Mouse (Mus musculus) lung, embryonic 16.5 days (tissue): Measurements from ENCODE around the gene Pramef8. TPM values are rescaled to one million over a fixed set of nuclear protein-coding genes. Genes with fewer than 3 reads are reported as not detected.

Source experiments
- ATAC-seq: fragments of 200-750 bp; cut with Nextera tagmentation; 2 replicates; pipeline ENCODE4 v1.8.0; 2017; ENCODE audit warnings: low read depth, mild to moderate bottlenecking, moderate library complexity
- H3K27ac ChIP-seq: fragments of 300-500 bp; sonication (generic); 2 replicates; pipeline ENCODE4 v1.5.1; 2014; ENCODE audit warnings: mild to moderate bottlenecking, control low read depth, low read length
- H3K27me3 ChIP-seq: fragments of 300-500 bp; sonication (generic); 2 replicates; pipeline ENCODE4 v1.6.1; 2014; ENCODE audit warnings: low read depth, low read length, mixed read lengths; ENCODE audit not compliant: control insufficient read depth, insufficient read depth
- H3K36me3 ChIP-seq: fragments of 300-500 bp; sonication (generic); 2 replicates; pipeline ENCODE4 v1.6.1; 2014; ENCODE audit warnings: low read length; ENCODE audit not compliant: control insufficient read depth, insufficient read depth
- H3K4me1 ChIP-seq: fragments of 300-500 bp; sonication (generic); replicated peaks from 2 replicates; pipeline ENCODE4 v1.6.1; 2014; ENCODE audit warnings: low read length, mixed read lengths; ENCODE audit not compliant: control insufficient read depth, insufficient read depth
- H3K4me2 ChIP-seq: fragments of 300-500 bp; sonication (generic); 2 replicates; pipeline ENCODE4 v1.6.1; 2014; ENCODE audit warnings: low read depth, low read length, control low read depth
- H3K4me3 ChIP-seq: fragments of 300-500 bp; sonication (generic); 2 replicates; pipeline ENCODE4 v1.5.1; 2014; ENCODE audit warnings: mild to moderate bottlenecking, low read length, control low read depth
- H3K9ac ChIP-seq: fragments of 300-500 bp; sonication (generic); 2 replicates; pipeline ENCODE4 v1.6.1; 2014; ENCODE audit warnings: low read length, control low read depth
- H3K9me3 ChIP-seq: fragments of 300-500 bp; sonication (generic); 2 replicates; pipeline ENCODE4 v1.6.1; 2016; ENCODE audit warnings: low read length; ENCODE audit not compliant: control insufficient read depth
- WGBS: fragments of 180-500 bp; shearing (Covaris S2); extraction: QIAGEN DNeasy Blood & Tissue Kit; methylation state at CpG from one replicate; pipeline ENCODE4 v1.1.7; 2014; 5-methylcytosine and 5-hydroxymethylcytosine counted together
- polyA plus RNA-seq: library from polyadenylated mRNA; unstranded; fragments of >200 nt; fragmentation: Nextera tagmentation; extraction: Ambion mirVana; gene quantifications from 2 replicates; pipeline ENCODE4 v1.2.1, GENCODE M21; 2015

The Pramef8 gene
- 19.2 and 20.1 TPM in 2 replicates for polyA plus RNA-seq

GRCm38 (mm10) chr4:143412219-143413092, at the start of gene Pramef8:
Gene Pramef8 (plus strand): TSS chr4:143412426.
- H3K4me2 ChIP-seq = peak within 1 kb of the TSS; percentile 61
- H3K4me3 ChIP-seq = peak within 1 kb of the TSS; percentile 64
- peak within 1 kb of the TSS; percentile 62 for H3K9ac ChIP-seq
- H3K27ac ChIP-seq = peak within 1 kb of the TSS; percentile 81
- no peaks in the 10 kb centered on the region; the same call in 1 of the 2 replicates for H3K9me3 ChIP-seq
- peaks cover 4% of the 10 kb centered on the region; the same call in 1 of the 2 replicates for H3K4me1 ChIP-seq
- H3K36me3 ChIP-seq = peaks cover 22% of the 10 kb centered on the region
- H3K27me3 ChIP-seq = no peaks in the 10 kb centered on the region
- ATAC-seq = peak; percentile 97
- WGBS = under 1% methylated on average over 50 of the region's 50 CpGs

GRCm38 (mm10) chr4:143366415-143367041, 45.7 kb upstream of the Pramef8 start:
- Histone ChIP-seq H3K4me2 (no peak overlapping the region), H3K9ac (no peak overlapping the region), H3K9me3 (no peaks in the 10 kb centered on the region; the same call in 1 of the 2 replicates), H3K27me3 (no peaks in the 10 kb centered on the region), H3K27ac (no peak overlapping the region), H3K36me3 (no peaks in the 10 kb centered on the region), H3K4me3 (no peak overlapping the region), H3K4me1 (no peaks in the 10 kb centered on the region)
- no peak for ATAC-seq
- WGBS = 48% methylated on average over 15 of the region's 15 CpGs

- H3K4me3 ChIP-seq = no peak overlapping the region
- WGBS = 37% methylated on average over 7 of the region's 7 CpGs
- no peak overlapping the region for H3K27ac ChIP-seq
- ATAC-seq = no peak
- H3K4me2 ChIP-seq = no peak overlapping the region
- H3K9ac ChIP-seq = no peak overlapping the region
- no peaks in the 10 kb centered on the region for H3K27me3 ChIP-seq
- no peaks in the 10 kb centered on the region for H3K9me3 ChIP-seq
- H3K36me3 ChIP-seq = no peaks in the 10 kb centered on the region
- H3K4me1 ChIP-seq = no peaks in the 10 kb centered on the region
These were observed 32.7 kb upstream of the Pramef8 start for GRCm38 (mm10) chr4:143379480-143379879.

- no peaks in the 10 kb centered on the region for H3K4me1 ChIP-seq
- no peak overlapping the region for H3K4me2 ChIP-seq
- no peaks in the 10 kb centered on the region for H3K9me3 ChIP-seq
- H3K9ac ChIP-seq = no peak overlapping the region
- WGBS = 28% methylated on average over 15 of the region's 15 CpGs
- H3K27ac ChIP-seq = no peak overlapping the region
- no peaks in the 10 kb centered on the region for H3K36me3 ChIP-seq
- H3K4me3 ChIP-seq = no peak overlapping the region
- no peaks in the 10 kb centered on the region for H3K27me3 ChIP-seq
- ATAC-seq = no peak
These were observed 32.1 kb upstream of the Pramef8 start for GRCm38 (mm10) chr4:143379931-143380715.

GRCm38 (mm10) chr4:143380716-143381004, 31.6 kb upstream of the Pramef8 start:
- H3K4me1 ChIP-seq = no peaks in the 10 kb centered on the region
- H3K4me3 ChIP-seq = no peak overlapping the region
- no peaks in the 10 kb centered on the region for H3K27me3 ChIP-seq
- no peak overlapping the region for H3K4me2 ChIP-seq
- no peaks in the 10 kb centered on the region for H3K9me3 ChIP-seq
- H3K36me3 ChIP-seq = no peaks in the 10 kb centered on the region
- H3K27ac ChIP-seq = no peak overlapping the region
- 2% methylated on average over 5 of the region's 5 CpGs for WGBS
- ATAC-seq = no peak
- no peak overlapping the region for H3K9ac ChIP-seq

GRCm38 (mm10) chr4:143382163-143382562, 30.1 kb upstream of the Pramef8 start:
- Histone ChIP-seq H3K27ac (no peak overlapping the region), H3K9ac (no peak overlapping the region), H3K36me3 (no peaks in the 10 kb centered on the region), H3K4me1 (no peaks in the 10 kb centered on the region), H3K4me2 (no peak overlapping the region), H3K27me3 (no peaks in the 10 kb centered on the region), H3K9me3 (no peaks in the 10 kb centered on the region), H3K4me3 (no peak overlapping the region)
- 64% methylated on average over 3 of the region's 3 CpGs for WGBS
- no peak for ATAC-seq

GRCm38 (mm10) chr4:143383646-143384045, 28.6 kb upstream of the Pramef8 start:
- no peak overlapping the region for H3K4me2 ChIP-seq
- no peaks in the 10 kb centered on the region for H3K4me1 ChIP-seq
- H3K9me3 ChIP-seq = no peaks in the 10 kb centered on the region
- H3K27ac ChIP-seq = no peak overlapping the region
- no peak overlapping the region for H3K9ac ChIP-seq
- no peak overlapping the region for H3K4me3 ChIP-seq
- H3K36me3 ChIP-seq = no peaks in the 10 kb centered on the region
- ATAC-seq = no peak
- H3K27me3 ChIP-seq = no peaks in the 10 kb centered on the region
- 34% methylated on average over 4 of the region's 4 CpGs for WGBS

- Histone ChIP-seq H3K27me3 (no peaks in the 10 kb centered on the region), H3K9ac (peak overlapping the region; percentile 62), H3K4me3 (peak overlapping the region; percentile 39), H3K4me2 (peak overlapping the region; percentile 58), H3K36me3 (no peaks in the 10 kb centered on the region), H3K4me1 (no peaks in the 10 kb centered on the region), H3K27ac (no peak overlapping the region), H3K9me3 (peaks cover 3% of the 10 kb centered on the region; the same call in 1 of the 2 replicates)
- ATAC-seq = peak; percentile 82
- WGBS = 10% methylated on average over 31 of the region's 43 CpGs
These were observed 23.1 kb upstream of the Pramef8 start for GRCm38 (mm10) chr4:143388955-143389702.
